Mouse (Mus musculus) E14TG2a.4 (cell line): ENCODE measurements around the gene Mynn.

Experiments used
- CTCF ChIP-seq: conservative IDR thresholded peaks from 2 replicates; pipeline ENCODE4 v1.5.1; 2014; ENCODE audit warnings: low read length
- NANOG ChIP-seq: IDR thresholded peaks from 2 replicates; pipeline ENCODE4 v1.6.1; 2014; ENCODE audit warnings: borderline replicate concordance, low read length, mixed read lengths
- POU5F1 ChIP-seq: IDR thresholded peaks from 2 replicates; pipeline ENCODE4 v1.6.1; 2014; ENCODE audit warnings: low read length, borderline replicate concordance

- TF ChIP-seq CTCF (no peak), NANOG (no peak), POU5F1 (no peak)
Observed at GRCm38 (mm10) chr3:30601175-30601574, 690 bp upstream of the Mynn start.
